Mouse (Mus musculus): ENCODE results near the gene Jmjd1c. TPM values are rescaled to one million over a fixed set of nuclear protein-coding genes. Genes with fewer than 3 reads are reported as not detected.

Gene Jmjd1c
- total and polyA plus RNA-seq, 2 experiments from 2014 or later, result 45.1 to 63.8 TPM

- Histone ChIP-seq H3K4me3 (ENCODE audit: low read depth, low read length) (no peak overlapping the region), H3K36me3 (ENCODE audit: insufficient read depth, low read length) (no peaks in the 10 kb centered on the region), H3K9ac (replicated peaks; ENCODE audit: low read length, poor library complexity, severe bottlenecking) (no peak overlapping the region), H3K4me2 (ENCODE audit: low read depth, low read length, poor library complexity, severe bottlenecking) (no peak overlapping the region), H3K27me3 (ENCODE audit: insufficient read depth, low read length) (no peaks in the 10 kb centered on the region), H3K27ac (ENCODE audit: low read depth, low read length) (no peak overlapping the region), H3K9me3 (ENCODE audit: low read length) (no peaks in the 10 kb centered on the region), H3K4me1 (ENCODE audit: insufficient read depth, low read length) (peaks cover 7% of the 10 kb centered on the region; the same call in 1 of the 2 replicates)
- WGBS, result 46% methylated on average over 3 of the region's 3 CpGs
- DNase-seq (ENCODE audit: low spot score), result peak; percentile 46
- no peak for TF ChIP-seq CTCF (IDR thresholded peaks at IDR 0.05)
- ATAC-seq (ENCODE audit: low FRiP score), result no peak
These were observed 29.5 kb upstream of the Jmjd1c start for GRCm38 (mm10) chr10:67066421-67066820.

DNA sequence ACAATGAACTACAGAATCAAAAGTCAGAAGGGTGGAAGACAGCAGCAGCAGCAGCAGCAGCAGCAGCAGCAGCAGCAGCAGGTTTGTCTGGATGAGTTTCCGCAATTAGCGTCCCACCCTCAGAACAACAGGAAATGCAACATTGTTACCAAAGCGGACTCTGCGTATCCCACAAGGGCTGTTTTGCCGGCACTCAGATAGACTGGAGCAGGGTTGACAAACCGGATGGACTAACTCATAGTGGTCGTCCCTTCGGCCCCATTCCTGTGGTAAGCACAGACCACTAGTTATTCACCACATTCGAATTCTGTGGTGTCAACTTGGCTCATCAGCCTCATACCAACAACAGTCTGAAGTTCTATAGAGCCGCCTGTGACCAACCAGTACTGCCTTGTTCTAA is 26.9 kb upstream of the Jmjd1c start:
- no peak overlapping the region for H3K27ac ChIP-seq (ENCODE audit: low read depth, low read length)
- ATAC-seq (ENCODE audit: low FRiP score), result no peak
- WGBS, result 90% methylated on average over 10 of the region's 10 CpGs
- H3K4me2 ChIP-seq (ENCODE audit: low read depth, low read length, poor library complexity, severe bottlenecking), result no peak overlapping the region
- H3K4me1 ChIP-seq (ENCODE audit: insufficient read depth, low read length), result peaks cover 5% of the 10 kb centered on the region; the same call in 1 of the 2 replicates
- DNase-seq (ENCODE audit: low spot score), result no peak
- TF ChIP-seq CTCF (IDR thresholded peaks at IDR 0.05), result no peak
- H3K27me3 ChIP-seq (ENCODE audit: insufficient read depth, low read length), result no peaks in the 10 kb centered on the region
- no peak overlapping the region for H3K4me3 ChIP-seq (ENCODE audit: low read depth, low read length)
- no peak overlapping the region for H3K9ac ChIP-seq (replicated peaks; ENCODE audit: low read length, poor library complexity, severe bottlenecking)
- H3K9me3 ChIP-seq (ENCODE audit: low read length), result no peaks in the 10 kb centered on the region
- no peaks in the 10 kb centered on the region for H3K36me3 ChIP-seq (ENCODE audit: insufficient read depth, low read length)

DNA sequence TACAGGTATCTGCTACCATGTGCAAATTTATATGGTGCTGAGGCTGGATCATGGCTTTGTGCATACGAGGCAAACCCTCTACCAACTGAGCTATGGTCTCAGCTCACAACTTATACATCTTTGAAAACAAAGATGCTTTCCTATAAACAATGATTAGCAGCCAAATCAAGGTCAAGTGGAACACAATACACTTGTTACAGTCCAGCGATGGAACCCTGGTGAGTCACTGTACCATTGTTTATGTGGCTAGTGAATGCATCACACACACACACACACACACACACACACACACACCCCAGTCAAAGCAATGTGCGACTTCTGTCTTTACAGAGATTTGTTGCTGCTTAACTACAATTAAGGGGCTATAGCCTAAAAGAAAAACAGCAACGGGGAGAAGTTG is 24.5 kb upstream of the Jmjd1c start:
- H3K9ac ChIP-seq (replicated peaks; ENCODE audit: low read length, poor library complexity, severe bottlenecking), result no peak overlapping the region
- ATAC-seq (ENCODE audit: low FRiP score), result no peak
- DNase-seq (ENCODE audit: low spot score), result no peak
- H3K27ac ChIP-seq (ENCODE audit: low read depth, low read length), result no peak overlapping the region
- 82% methylated on average over 4 of the region's 4 CpGs for WGBS
- H3K27me3 ChIP-seq (ENCODE audit: insufficient read depth, low read length), result no peaks in the 10 kb centered on the region
- H3K9me3 ChIP-seq (ENCODE audit: low read length), result no peaks in the 10 kb centered on the region
- H3K4me3 ChIP-seq (ENCODE audit: low read depth, low read length), result no peak overlapping the region
- H3K4me1 ChIP-seq (ENCODE audit: insufficient read depth, low read length), result 0 out of 2 replicates have a peak, but pooled peaks cover under 1% of the 10 kb centered on the region
- H3K36me3 ChIP-seq (ENCODE audit: insufficient read depth, low read length), result no peaks in the 10 kb centered on the region
- H3K4me2 ChIP-seq (ENCODE audit: low read depth, low read length, poor library complexity, severe bottlenecking), result no peak overlapping the region
- TF ChIP-seq CTCF (IDR thresholded peaks at IDR 0.05), result no peak

GRCm38 (mm10) chr10:67071884-67072283 is 24.0 kb upstream of the Jmjd1c start:
- WGBS, result 90% methylated on average over 5 of the region's 5 CpGs
- H3K36me3 ChIP-seq (ENCODE audit: insufficient read depth, low read length), result no peaks in the 10 kb centered on the region
- no peak overlapping the region for H3K27ac ChIP-seq (ENCODE audit: low read depth, low read length)
- no peak overlapping the region for H3K4me2 ChIP-seq (ENCODE audit: low read depth, low read length, poor library complexity, severe bottlenecking)
- H3K4me3 ChIP-seq (ENCODE audit: low read depth, low read length), result no peak overlapping the region
- H3K9me3 ChIP-seq (ENCODE audit: low read length), result no peaks in the 10 kb centered on the region
- no peak for TF ChIP-seq CTCF (IDR thresholded peaks at IDR 0.05)
- no peak overlapping the region for H3K9ac ChIP-seq (replicated peaks; ENCODE audit: low read length, poor library complexity, severe bottlenecking)
- no peaks in the 10 kb centered on the region for H3K27me3 ChIP-seq (ENCODE audit: insufficient read depth, low read length)
- DNase-seq (ENCODE audit: low spot score) (no peak), ATAC-seq (ENCODE audit: low FRiP score) (no peak)
- 0 out of 2 replicates have a peak, but pooled peaks cover 4% of the 10 kb centered on the region for H3K4me1 ChIP-seq (ENCODE audit: insufficient read depth, low read length)

DNA sequence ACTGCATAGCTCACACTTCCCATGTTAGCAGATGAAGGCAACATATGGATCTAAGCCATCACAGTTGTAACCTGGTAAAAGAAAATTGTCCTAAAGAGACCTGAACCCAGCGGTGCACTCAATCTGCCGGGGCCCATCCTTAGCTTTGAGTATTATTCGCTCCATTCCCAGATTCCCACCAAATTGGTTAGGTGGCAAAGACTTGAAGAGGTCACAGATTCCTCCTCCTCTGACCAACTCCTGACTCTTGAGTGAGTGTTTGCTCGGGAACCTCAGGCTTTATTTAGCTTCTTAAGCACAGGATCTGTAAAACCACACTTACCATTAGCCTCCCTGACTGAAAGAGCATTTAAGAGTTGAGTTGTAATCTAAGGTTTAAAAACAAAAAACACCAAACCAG is 23.3 kb upstream of the Jmjd1c start:
- Histone ChIP-seq H3K36me3 (ENCODE audit: insufficient read depth, low read length) (no peaks in the 10 kb centered on the region), H3K4me1 (ENCODE audit: insufficient read depth, low read length) (0 out of 2 replicates have a peak, but pooled peaks cover 4% of the 10 kb centered on the region), H3K9me3 (ENCODE audit: low read length) (no peaks in the 10 kb centered on the region), H3K9ac (replicated peaks; ENCODE audit: low read length, poor library complexity, severe bottlenecking) (no peak overlapping the region), H3K4me2 (ENCODE audit: low read depth, low read length, poor library complexity, severe bottlenecking) (no peak overlapping the region), H3K4me3 (ENCODE audit: low read depth, low read length) (no peak overlapping the region), H3K27me3 (ENCODE audit: insufficient read depth, low read length) (no peaks in the 10 kb centered on the region), H3K27ac (ENCODE audit: low read depth, low read length) (no peak overlapping the region)
- TF ChIP-seq CTCF (IDR thresholded peaks at IDR 0.05), result no peak
- 95% methylated on average over 4 of the region's 4 CpGs for WGBS
- ATAC-seq (ENCODE audit: low FRiP score) (no peak), DNase-seq (ENCODE audit: low spot score) (no peak)

DNA sequence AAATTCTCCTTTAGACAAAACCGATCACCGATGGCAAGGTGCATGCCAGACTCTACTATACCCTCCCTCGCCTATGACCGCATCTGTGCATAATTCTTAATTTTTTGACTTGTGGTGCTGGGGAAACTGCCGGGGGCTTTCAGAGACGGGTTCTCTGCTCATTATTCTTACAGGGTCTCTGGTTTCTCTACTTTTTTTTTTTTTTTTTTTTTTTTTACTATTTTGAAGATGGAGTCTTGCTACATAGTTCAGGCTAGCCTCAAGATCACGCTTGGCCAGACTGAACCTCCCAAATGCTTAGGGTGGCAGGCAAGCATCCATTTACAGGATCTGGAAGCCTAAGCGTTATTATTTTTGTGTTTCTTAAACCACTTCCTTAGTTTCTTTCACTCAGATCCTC is 22.3 kb upstream of the Jmjd1c start:
- no peaks in the 10 kb centered on the region for H3K9me3 ChIP-seq (ENCODE audit: low read length)
- H3K9ac ChIP-seq (replicated peaks; ENCODE audit: low read length, poor library complexity, severe bottlenecking), result no peak overlapping the region
- 97% methylated on average over 8 of the region's 8 CpGs for WGBS
- H3K27ac ChIP-seq (ENCODE audit: low read depth, low read length), result no peak overlapping the region
- H3K4me3 ChIP-seq (ENCODE audit: low read depth, low read length), result no peak overlapping the region
- TF ChIP-seq CTCF (IDR thresholded peaks at IDR 0.05), result no peak
- H3K27me3 ChIP-seq (ENCODE audit: insufficient read depth, low read length), result no peaks in the 10 kb centered on the region
- 0 out of 2 replicates have a peak, but pooled peaks cover 4% of the 10 kb centered on the region for H3K4me1 ChIP-seq (ENCODE audit: insufficient read depth, low read length)
- no peaks in the 10 kb centered on the region for H3K36me3 ChIP-seq (ENCODE audit: insufficient read depth, low read length)
- no peak overlapping the region for H3K4me2 ChIP-seq (ENCODE audit: low read depth, low read length, poor library complexity, severe bottlenecking)
- ATAC-seq (ENCODE audit: low FRiP score) (no peak), DNase-seq (ENCODE audit: low spot score) (no peak)

Measured in midbrain, postnatal 0 days (tissue).